ENCODE assay signal across 17 mouse cellular contexts in genomic region chr5:114616336-114617061, GRCm38 (mm10). TPM values are rescaled to one million over a fixed set of nuclear protein-coding genes. Genes with fewer than 3 reads are reported as not detected.
DNase-seq lines count a peak whose midpoint lies in the region; ATAC-seq and TF ChIP-seq lines count a peak whose summit lies in the region.
"Had no signal": no experiment of that assay in that cellular context is flagged by ENCODE, and none has a peak within 500 bp of the region (broad histone marks: within the 10 kb centered on the region; RNA-seq: fewer than 3 reads in every experiment).

No protein-coding gene starts in this region.

- H3K4me3 ChIP-seq in testis, adult 2 months (ENCODE audit: control insufficient read depth, low read depth, low read length), result peak overlapping the region; percentile 80
- no peak overlapping the region for H3K4me3 ChIP-seq in liver, embryonic 12.5 days
- no peak overlapping the region for H3K4me3 ChIP-seq in kidney, embryonic 14.5 days (ENCODE audit: low read length)
- no peak overlapping the region for H3K4me3 ChIP-seq in hindbrain, embryonic 12.5 days
- H3K4me3 ChIP-seq: forebrain, embryonic 13.5 days; heart, embryonic 13.5 days; layer of hippocampus, adult 2 months; midbrain, embryonic 12.5 days; neural tube, embryonic 13.5 days had no signal

- no peaks in the 10 kb centered on the region for H3K36me3 ChIP-seq in testis, adult 2 months (ENCODE audit: control insufficient read depth, insufficient read depth, low read length)
- no peaks in the 10 kb centered on the region for H3K36me3 ChIP-seq in liver, embryonic 12.5 days
- peaks cover 5% of the 10 kb centered on the region; the same call in 1 of the 2 replicates for H3K36me3 ChIP-seq in kidney, embryonic 14.5 days (ENCODE audit: control insufficient read depth, insufficient read depth, low read length)
- H3K36me3 ChIP-seq in hindbrain, embryonic 12.5 days, result peaks cover 8% of the 10 kb centered on the region
- H3K36me3 ChIP-seq: heart, embryonic 13.5 days had no signal

- ATAC-seq in common myeloid progenitor, adult 5-6 weeks (replicated peaks; ENCODE audit: low read depth, poor library complexity, severe bottlenecking), result peak; percentile 18; the same call in 1 of the 2 replicates
- peak; percentile 43; the same call in 1 of the 2 replicates for ATAC-seq in liver, embryonic 12.5 days
- no peak for ATAC-seq in kidney, embryonic 14.5 days (ENCODE audit: low FRiP score, low TSS enrichment)
- ATAC-seq in activated CD4-positive, CD25-positive, alpha-beta regulatory T cell, adult 4 months, result no peak
- no peak for ATAC-seq in hindbrain, embryonic 12.5 days (ENCODE audit: low FRiP score)
- ATAC-seq: forebrain, embryonic 13.5 days; hindbrain, embryonic 16.5 days had no signal

- TF ChIP-seq CTCF in testis, adult 2 months (IDR thresholded peaks at IDR 0.05; ENCODE audit: control insufficient read depth, insufficient read depth, insufficient replicate concordance, low read depth, low read length), result no peak

- DNase-seq in testis, postnatal 10 days (ENCODE audit: low spot score), result no peak
- no peak for DNase-seq in kidney, postnatal 10 days
- DNase-seq: cerebellum, adult 9-11 months; heart, postnatal 36 days; thymus, adult 18-20 months had no signal

- no peaks in the 10 kb centered on the region for H3K27me3 ChIP-seq in testis, adult 2 months (ENCODE audit: control insufficient read depth, insufficient read depth, low read length)
- peaks cover 17% of the 10 kb centered on the region for H3K27me3 ChIP-seq in liver, embryonic 12.5 days (replicated peaks)
- H3K27me3 ChIP-seq in kidney, embryonic 14.5 days (ENCODE audit: control insufficient read depth, insufficient read depth, low read length), result no peaks in the 10 kb centered on the region
- peaks cover 5% of the 10 kb centered on the region; the same call in 1 of the 2 replicates for H3K27me3 ChIP-seq in hindbrain, embryonic 12.5 days
- H3K27me3 ChIP-seq: forebrain, embryonic 13.5 days; neural tube, embryonic 13.5 days had no signal

- no peaks in the 10 kb centered on the region for H3K9me3 ChIP-seq in liver, embryonic 12.5 days (replicated peaks)
- H3K9me3 ChIP-seq in kidney, embryonic 14.5 days (ENCODE audit: control insufficient read depth, low read length), result no peaks in the 10 kb centered on the region
- no peaks in the 10 kb centered on the region for H3K9me3 ChIP-seq in hindbrain, embryonic 12.5 days (replicated peaks)
- H3K9me3 ChIP-seq: forebrain, embryonic 13.5 days; heart, embryonic 13.5 days; midbrain, embryonic 12.5 days; neural tube, embryonic 13.5 days had no signal

- 60% methylated on average over 11 of the region's 11 CpGs for WGBS in liver, embryonic 12.5 days (ENCODE audit: insufficient replicate concordance)
- 82% methylated on average over 11 of the region's 11 CpGs for WGBS in kidney, embryonic 14.5 days
- WGBS in hindbrain, embryonic 12.5 days, result 81% methylated on average over 11 of the region's 11 CpGs

- H3K9ac ChIP-seq in liver, embryonic 12.5 days, result no peak overlapping the region
- no peak overlapping the region for H3K9ac ChIP-seq in kidney, embryonic 14.5 days (ENCODE audit: low read depth, low read length)
- no peak overlapping the region for H3K9ac ChIP-seq in hindbrain, embryonic 12.5 days
- H3K9ac ChIP-seq: forebrain, embryonic 13.5 days; heart, embryonic 13.5 days; midbrain, embryonic 12.5 days; neural tube, embryonic 13.5 days had no signal

- H3K4me1 ChIP-seq in testis, adult 2 months (ENCODE audit: control insufficient read depth, insufficient read depth, low read length), result peaks cover 4% of the 10 kb centered on the region
- H3K4me1 ChIP-seq in liver, embryonic 12.5 days, result peaks cover 51% of the 10 kb centered on the region
- no peaks in the 10 kb centered on the region for H3K4me1 ChIP-seq in kidney, embryonic 14.5 days (ENCODE audit: control insufficient read depth, insufficient read depth, low read length)
- peaks cover 8% of the 10 kb centered on the region for H3K4me1 ChIP-seq in hindbrain, embryonic 12.5 days
- H3K4me1 ChIP-seq: heart, embryonic 13.5 days; midbrain, embryonic 12.5 days had no signal

- H3K4me2 ChIP-seq in liver, embryonic 12.5 days, result peak overlapping the region; percentile 10; the same call in 1 of the 2 replicates
- no peak overlapping the region for H3K4me2 ChIP-seq in kidney, embryonic 14.5 days (replicated peaks; ENCODE audit: low read depth, low read length)
- H3K4me2 ChIP-seq in hindbrain, embryonic 12.5 days (replicated peaks), result no peak overlapping the region
- H3K4me2 ChIP-seq: forebrain, embryonic 13.5 days; heart, embryonic 13.5 days; midbrain, embryonic 12.5 days; neural tube, embryonic 13.5 days had no signal

- peak; percentile 34; the same call in 1 of the 2 replicates for TF ChIP-seq POLR2A in testis, adult 2 months (IDR thresholded peaks at IDR 0.05; ENCODE audit: control insufficient read depth, low read depth, low read length)

- no peak overlapping the region for H3K27ac ChIP-seq in testis, adult 2 months (ENCODE audit: control insufficient read depth, insufficient read depth, low read depth, low read length)
- H3K27ac ChIP-seq in liver, embryonic 12.5 days, result no peak overlapping the region
- no peak overlapping the region for H3K27ac ChIP-seq in kidney, embryonic 14.5 days (ENCODE audit: low read depth, low read length)
- H3K27ac ChIP-seq in hindbrain, embryonic 12.5 days, result no peak overlapping the region
- H3K27ac ChIP-seq: forebrain, embryonic 13.5 days; heart, embryonic 13.5 days; layer of hippocampus, adult 2 months; midbrain, embryonic 12.5 days; neural tube, embryonic 13.5 days had no signal

RNA-seq across cellular contexts. Expression of gene Trpv4, which starts 41.7 kb away (rescaled TPM):
- 0.93 and 1.9 TPM in 2 replicates for polyA plus RNA-seq in testis, adult 2 months (2012; rRNA removed)
- total RNA-seq in common myeloid progenitor, adult 5-6 weeks (2017), result 0.19 and 1.1 TPM in 2 replicates
- polyA plus RNA-seq in liver, embryonic 12.5 days (2016; fragmentation: Nextera tagmentation; extraction: Ambion mirVana), result 0.19 and 0.29 TPM in 2 replicates
- polyA plus RNA-seq in kidney, embryonic 14.5 days (2014; fragmentation: Nextera tagmentation; extraction: Ambion mirVana), result 12.8 and 18.6 TPM in 2 replicates
- under 1 TPM; 0.24 to 0.25 TPM for polyA plus RNA-seq in activated CD4-positive, CD25-positive, alpha-beta regulatory T cell, adult 4 months (2017; shearing (Covaris generic))
- polyA plus RNA-seq in hindbrain, embryonic 12.5 days (2016; fragmentation: Nextera tagmentation; extraction: Ambion mirVana), result 1.3 and 1.5 TPM in 2 replicates

RNA-seq across cellular contexts. Expression of gene Fam222a, which starts 48.7 kb away (rescaled TPM):
- polyA plus RNA-seq in testis, adult 2 months (2012; rRNA removed), result 22.5 and 23.4 TPM in 2 replicates
- total RNA-seq in common myeloid progenitor, adult 5-6 weeks (2017), result 0.18 TPM in 1 of 2 replicates, not detected in the other
- 1.3 and 1.4 TPM in 2 replicates for polyA plus RNA-seq in liver, embryonic 12.5 days (2016; fragmentation: Nextera tagmentation; extraction: Ambion mirVana)
- 5.6 and 5.8 TPM in 2 replicates for polyA plus RNA-seq in kidney, embryonic 14.5 days (2014; fragmentation: Nextera tagmentation; extraction: Ambion mirVana)
- polyA plus RNA-seq in activated CD4-positive, CD25-positive, alpha-beta regulatory T cell, adult 4 months (2017; shearing (Covaris generic)), result not detected
- polyA plus RNA-seq in hindbrain, embryonic 12.5 days (2016; fragmentation: Nextera tagmentation; extraction: Ambion mirVana), result 9.4 and 9.9 TPM in 2 replicates

Comparison
In these comparisons a context has a peak if more than half of its experiments do, and no peak if none do; other contexts are left out.
1. ATAC-seq: peak in common myeloid progenitor, adult 5-6 weeks (single experiment) and liver, embryonic 12.5 days (single experiment); none in kidney, embryonic 14.5 days (single experiment), activated CD4-positive, CD25-positive, alpha-beta regulatory T cell, adult 4 months (single experiment) and hindbrain, embryonic 12.5 days (single experiment).